Mouse (Mus musculus) central nervous system, embryonic 14 days (tissue): ENCODE measurements around the gene Gk. TPM values are rescaled to one million over a fixed set of nuclear protein-coding genes. Genes with fewer than 3 reads are reported as not detected.

Source experiments
- polyA plus RNA-seq: library from polyadenylated mRNA; depleted of rRNA; stranded (reverse); fragments of >200 nt; gene quantifications from 2 replicates; pipeline ENCODE4 v1.2.3, GENCODE M21; 2012; rRNA removed

The Gk gene
- polyA plus RNA-seq = 6.0 and 6.3 TPM in 2 replicates

GRCm38 (mm10) chrX:85776544-85777087, at the start of gene Gk:
Gene Gk, minus strand, starts transcription at chrX:85776819.

Other genes starting within 250 kb of the Gk start
- gene Tab3, start 202.8 kb downstream of the Gk start, polyA plus RNA-seq = 10.9 TPM in 2 replicates
- gene 5430427O19Rik, start 93.5 kb upstream of the Gk start, polyA plus RNA-seq = 0.04 and 0.06 TPM in 2 replicates